In genomic region chr11:81323146-81323545, GRCm38 (mm10) we compare ENCODE assay signal across 26 mouse cellular contexts.
A peak's percentile ranks its signal among the peaks of the same experiment; 100 is the strongest.
DNase-seq lines count a peak whose midpoint lies in the region; ATAC-seq and TF ChIP-seq lines count a peak whose summit lies in the region.
"Had no signal": no experiment of that assay in that cellular context is flagged by ENCODE, and none has a peak within 500 bp of the region (broad histone marks: within the 10 kb centered on the region; RNA-seq: fewer than 3 reads in every experiment).

No protein-coding gene starts in this region.

- H3ac ChIP-seq in myocyte (ENCODE audit: control insufficient read depth, insufficient read length) = no peak overlapping the region

- H3K4me3 ChIP-seq in myocyte = no peak overlapping the region
- H3K4me3 ChIP-seq: embryonic facial prominence, embryonic 12.5 days; embryonic facial prominence, embryonic 15.5 days; erythroblast, embryonic 14.5 days; forebrain, embryonic 10.5 days; forebrain, embryonic 12.5 days had no signal

- H3K79me2 ChIP-seq in myocyte (ENCODE audit: control insufficient read depth, insufficient read depth) = no peaks in the 10 kb centered on the region

- no peaks in the 10 kb centered on the region for H3K27me3 ChIP-seq in myocyte (ENCODE audit: control insufficient read depth, insufficient read depth, insufficient read length)
- H3K27me3 ChIP-seq: embryonic facial prominence, embryonic 12.5 days; embryonic facial prominence, embryonic 15.5 days; forebrain, embryonic 12.5 days had no signal

- H3K4me2 ChIP-seq in myocyte (ENCODE audit: low read depth) = peak overlapping the region; percentile 8
- H3K4me2 ChIP-seq: embryonic facial prominence, embryonic 12.5 days; embryonic facial prominence, embryonic 15.5 days; forebrain, embryonic 12.5 days had no signal

- H3K36me3 ChIP-seq in myocyte (ENCODE audit: control insufficient read depth, insufficient read depth) = no peaks in the 10 kb centered on the region
- H3K36me3 ChIP-seq: embryonic facial prominence, embryonic 12.5 days; embryonic facial prominence, embryonic 15.5 days; forebrain, embryonic 10.5 days; forebrain, embryonic 12.5 days; G1E had no signal

- ATAC-seq in frontal cortex, adult (ENCODE audit: low TSS enrichment) = peak; percentile 73
- ATAC-seq: activated CD4-positive, CD25-positive, alpha-beta regulatory T cell, adult 4 months; CD4-positive, CD25-positive, alpha-beta regulatory T cell, adult 4 months; forebrain, embryonic 14.5 days; forebrain, embryonic 16.5 days; Patski had no signal

- no peak for TF ChIP-seq POLR2A in myocyte (IDR thresholded peaks at IDR 0.05; ENCODE audit: insufficient read length, low read depth)

- no peak for DNase-seq in frontal cortex, postnatal 25 days (ENCODE audit: low spot score in 2 of 2)
- peak; percentile 5 for DNase-seq in right cerebral cortex, adult 18-20 months
- no peak for DNase-seq in right cerebral cortex, postnatal 4 days
- peak; percentile 47 for DNase-seq in brain, adult 2 months (ENCODE audit: low read depth, low spot score)
- DNase-seq in layer of hippocampus, adult 18-20 months (ENCODE audit: low spot score in 2 of 2) = no peak
- DNase-seq in layer of hippocampus, adult 9-11 months = no peak
- DNase-seq: cerebellum, adult 11 months; cerebellum, adult 18-20 months; cerebellum, adult 8-10 months; cerebellum, adult 9-11 months; cerebellum, postnatal 14 days; cerebellum, postnatal 36 days; embryo, embryonic 11 days had no signal

TF ChIP-seq in myocyte, 11 proteins besides CTCF, POLR2A, EP300 and RAD21:
- TF ChIP-seq POLR2AphosphoS2 (IDR thresholded peaks at IDR 0.05; ENCODE audit: insufficient read length, low read depth) = no peak
- TF ChIP-seq TCF3 (IDR thresholded peaks at IDR 0.05; ENCODE audit: insufficient read length, low read depth) = peak; percentile 89
- peak in 1 of 3 experiments; percentile 74 for TF ChIP-seq MYOG (IDR thresholded peaks at IDR 0.05; ENCODE audit: control insufficient read depth in 1 of 3, insufficient read depth in 1 of 3, insufficient read length in 2 of 3, low read depth in 2 of 3)
- TF ChIP-seq USF1 (IDR thresholded peaks at IDR 0.05; ENCODE audit: low read depth) = no peak
- TF ChIP-seq SRF (IDR thresholded peaks at IDR 0.05; ENCODE audit: control insufficient read depth, insufficient read length, low read depth) = peak; percentile 56
- no peak for TF ChIP-seq MAX (IDR thresholded peaks at IDR 0.05; ENCODE audit: low read depth)
- TF ChIP-seq CEBPB (IDR thresholded peaks at IDR 0.05; ENCODE audit: insufficient read depth, poor library complexity, severe bottlenecking) = no peak
- peak; percentile 84 for TF ChIP-seq TCF12 (IDR thresholded peaks at IDR 0.05; ENCODE audit: insufficient read depth, poor library complexity, severe bottlenecking)
- no peak for TF ChIP-seq REST (IDR thresholded peaks at IDR 0.05; ENCODE audit: insufficient read depth, insufficient read length)
- no peak for TF ChIP-seq E2F4 (IDR thresholded peaks at IDR 0.05; ENCODE audit: insufficient read depth)
- TF ChIP-seq MYOD1 (IDR thresholded peaks at IDR 0.05; ENCODE audit: control insufficient read depth in 1 of 3, insufficient read length in 2 of 3, low read depth in 2 of 3) = peak; percentile 99 to 100 (median 100)
TF ChIP-seq in myocyte: peak in this region for 5.

Comparison
In these comparisons a context has a peak if more than half of its experiments do, and no peak if none do; other contexts are left out.
1. DNase-seq: peak in right cerebral cortex, adult 18-20 months (single experiment) and brain, adult 2 months (single experiment); none in frontal cortex, postnatal 25 days (0 of 2), right cerebral cortex, postnatal 4 days (single experiment), layer of hippocampus, adult 18-20 months (0 of 2) and layer of hippocampus, adult 9-11 months (single experiment).